Mouse (Mus musculus) spleen, postnatal 36 days (tissue): ENCODE measurements around the gene Dnajc5.

Experiments
- DNase-seq, 2 experiments: peaks; one replicate each; pipeline ENCODE4 v3.0.0; 2022; ENCODE audit warnings: low spot score in 2 of 2, mixed read lengths in 1 of 2

The Dnajc5 gene

DNA sequence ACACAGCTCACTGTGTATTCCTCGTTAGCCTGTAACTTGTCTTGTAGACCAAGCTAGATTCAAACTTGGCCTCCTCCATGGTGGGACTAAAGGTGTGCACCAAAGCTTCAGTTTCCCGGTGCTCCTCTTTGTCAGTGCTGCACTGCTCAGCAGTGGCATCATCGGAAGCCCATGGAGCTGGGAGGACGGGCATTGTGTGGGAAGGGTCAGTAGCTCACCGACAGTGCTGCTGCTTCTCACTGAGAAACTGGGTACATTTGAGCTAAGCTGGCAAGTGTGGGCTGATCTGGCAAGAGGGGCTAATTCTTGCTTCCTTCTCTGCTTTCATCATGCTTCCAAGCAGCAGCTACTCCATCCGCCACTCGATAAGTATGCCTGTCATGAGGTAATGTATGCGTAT lies 9.1 kb upstream of the Dnajc5 start:
- no peak for DNase-seq

DNA sequence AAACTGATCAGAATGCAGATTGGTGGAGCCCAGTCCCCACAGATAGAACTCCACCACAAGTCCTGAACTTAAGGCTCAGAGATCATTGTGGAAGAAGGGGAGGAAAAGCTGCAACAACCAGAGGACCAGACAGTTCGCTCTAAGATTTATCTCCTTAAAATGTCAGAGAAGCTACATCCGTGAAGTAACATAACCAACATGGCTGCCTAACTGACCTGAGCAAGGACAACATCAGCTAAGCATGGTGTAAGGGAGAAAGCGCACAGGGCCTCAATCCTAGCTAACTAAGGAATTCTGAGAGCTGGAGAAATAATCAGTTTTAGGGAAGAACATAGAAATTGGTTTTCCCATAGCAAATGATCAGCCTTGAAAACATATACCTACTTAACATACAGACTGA lies 1.1 kb upstream of the Dnajc5 start:
- no peak for DNase-seq

DNA sequence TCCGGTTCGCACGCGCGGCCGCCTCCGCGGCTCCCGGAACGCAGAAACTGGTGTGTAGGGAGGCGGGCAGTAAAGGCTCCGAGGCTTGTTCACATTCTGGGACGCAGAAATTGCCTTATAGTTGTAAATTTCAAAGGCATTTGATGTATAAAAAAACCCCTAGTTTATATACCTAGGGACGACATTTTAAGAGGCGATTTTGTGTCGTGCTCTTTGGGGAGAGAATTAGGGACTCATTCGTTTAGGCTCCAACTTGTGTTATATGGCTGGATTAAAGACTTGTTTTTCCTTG lies 597 bp downstream of the Dnajc5 start:
- DNase-seq, result no peak

DNA sequence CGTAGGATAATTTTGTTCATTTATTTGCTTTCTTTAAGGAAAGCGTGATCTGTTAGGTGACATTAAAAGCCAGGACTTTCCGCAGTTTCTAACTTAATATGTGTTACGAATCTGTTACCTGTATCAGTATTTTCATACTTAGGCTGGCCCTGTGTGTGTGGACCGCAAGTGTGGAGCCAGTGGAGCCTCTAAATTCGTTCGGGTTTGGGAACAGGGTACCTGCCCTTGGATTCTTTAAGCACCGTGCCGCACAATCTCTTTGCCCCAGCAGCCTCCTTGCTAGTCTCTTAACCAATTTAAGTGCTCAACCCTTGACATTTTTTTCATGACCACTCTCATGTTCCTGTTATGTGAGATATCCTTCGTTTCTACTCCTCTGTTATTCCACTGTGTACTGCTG lies 1.2 kb downstream of the Dnajc5 start:
- DNase-seq, result no peak

DNA sequence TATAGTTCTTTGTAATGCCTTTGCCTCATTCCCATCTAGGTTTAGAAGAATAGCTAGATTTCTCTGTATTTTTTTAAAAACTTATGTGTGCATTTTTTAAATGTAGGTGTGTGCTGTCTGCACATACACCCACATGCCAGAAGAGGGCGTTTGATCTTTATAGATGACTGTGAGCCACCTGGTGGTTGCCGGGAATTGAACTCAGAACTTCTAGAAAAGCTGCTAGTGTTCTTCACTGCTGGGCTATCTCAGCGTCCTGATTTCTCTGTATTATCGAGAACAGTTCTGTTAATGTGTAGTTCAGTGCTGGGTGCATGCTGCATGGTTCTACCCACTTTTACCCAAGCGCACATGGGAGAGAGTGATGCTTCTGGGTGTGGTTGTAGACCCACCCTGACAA lies 2.5 kb downstream of the Dnajc5 start:
- peak; percentile 10 to 42 for DNase-seq

DNA sequence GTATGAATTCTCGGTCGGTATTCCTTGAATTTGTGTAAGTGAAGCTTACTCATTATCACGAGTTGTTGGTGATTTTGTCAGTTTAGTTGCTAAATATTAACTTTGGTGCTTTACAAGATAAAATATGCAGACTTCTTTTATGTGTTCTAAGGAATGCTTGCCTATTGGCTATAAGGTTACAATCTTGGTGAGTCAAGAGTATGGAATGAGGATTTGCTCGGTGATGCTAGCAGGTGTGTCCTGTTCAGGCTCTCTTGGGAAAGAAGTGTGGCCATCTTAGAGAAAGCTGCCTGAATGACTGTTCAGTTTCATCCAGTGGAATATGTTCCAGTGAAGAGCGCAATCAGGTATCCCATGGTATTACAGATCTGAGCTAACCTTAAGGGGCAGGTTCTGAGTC lies 5.2 kb downstream of the Dnajc5 start:
- DNase-seq, result no peak

DNA sequence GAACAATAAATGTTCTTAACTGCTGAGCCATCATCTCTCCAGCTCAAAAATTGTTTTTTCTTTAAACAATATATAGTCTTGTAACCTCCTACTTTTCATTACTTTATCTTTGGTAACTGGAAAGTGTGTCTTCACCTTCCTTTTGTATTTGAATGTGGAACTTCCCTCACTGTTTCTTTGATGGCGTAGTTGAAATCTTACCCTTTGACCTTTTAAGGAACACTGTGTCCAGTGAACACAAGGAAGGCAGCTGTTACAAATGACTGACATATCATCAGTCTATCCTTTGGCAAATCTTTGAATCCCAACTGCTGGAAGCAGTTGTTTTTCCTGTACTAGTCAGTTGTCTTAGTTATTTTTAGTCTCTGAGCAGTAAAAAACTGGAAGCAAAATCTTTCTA lies 8.8 kb downstream of the Dnajc5 start:
- DNase-seq, result no peak

DNA sequence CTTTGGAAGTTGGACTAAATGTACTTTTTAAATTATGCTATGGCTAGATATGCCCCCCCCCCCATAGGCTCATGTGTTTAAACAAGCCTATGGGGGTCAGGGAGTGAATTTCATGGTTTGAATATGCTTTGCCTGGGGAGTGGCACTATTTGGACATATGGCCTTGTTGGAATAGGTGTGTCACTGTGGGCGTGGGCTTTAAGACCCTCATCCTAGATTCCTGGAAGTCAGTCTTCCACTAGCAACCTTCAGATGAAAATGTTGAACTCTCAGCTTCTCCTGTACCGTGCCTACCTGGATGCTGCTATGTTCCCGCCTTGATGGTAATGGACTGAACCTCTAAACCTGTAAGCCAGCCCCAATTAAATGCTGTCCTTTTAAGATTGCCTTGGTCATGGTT lies 12.3 kb downstream of the Dnajc5 start:
- no peak for DNase-seq

DNA sequence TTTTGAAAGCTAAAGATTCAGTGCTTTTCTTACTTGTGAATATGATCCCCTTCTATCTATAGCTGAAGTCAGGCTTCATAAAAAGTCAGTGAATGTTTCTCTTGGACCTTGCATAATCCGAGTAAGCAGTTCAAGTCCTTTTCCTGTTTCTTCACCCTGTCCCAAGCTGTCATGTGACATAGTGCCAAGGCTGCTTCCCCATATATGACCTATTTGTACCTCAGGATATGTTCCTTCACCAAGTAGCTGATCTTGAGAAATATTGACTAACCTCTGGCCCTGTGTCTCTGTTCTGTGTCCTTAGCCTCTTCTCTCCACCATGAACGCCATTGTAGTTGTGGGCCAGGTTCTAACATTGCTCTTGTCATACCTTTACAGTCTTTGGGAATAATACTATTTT lies 16.1 kb downstream of the Dnajc5 start:
- DNase-seq, result no peak

DNA sequence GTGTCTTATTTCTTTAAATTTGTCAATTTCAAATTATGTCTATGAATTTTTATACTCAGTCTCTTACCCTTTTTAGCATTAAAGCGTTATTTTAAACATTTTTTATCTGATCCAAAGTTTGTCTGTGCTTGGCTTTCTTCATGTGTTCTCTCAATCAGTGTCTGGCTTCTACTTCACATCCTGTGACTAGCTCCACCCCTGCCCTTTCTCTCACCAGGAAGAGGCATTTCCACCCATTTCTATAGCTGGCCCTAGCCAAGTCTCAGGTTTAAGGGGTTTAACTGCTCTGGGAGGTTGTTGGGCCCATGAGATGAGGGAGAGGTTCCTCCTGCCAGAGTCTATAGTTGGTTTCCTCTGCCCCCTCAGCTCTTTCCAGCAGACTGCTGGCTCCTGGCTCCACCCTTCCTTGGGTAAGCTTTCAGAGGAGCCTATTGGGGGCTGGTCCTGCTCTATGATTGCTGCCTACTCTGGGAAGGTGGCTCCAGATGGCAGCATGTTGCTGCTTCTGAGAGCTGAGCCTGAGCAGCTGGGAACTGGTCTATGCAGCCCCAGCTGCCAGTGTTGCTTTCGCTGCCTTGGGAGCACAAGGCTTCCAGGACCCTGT lies 17.3 kb downstream of the Dnajc5 start:
- DNase-seq, result no peak

DNA sequence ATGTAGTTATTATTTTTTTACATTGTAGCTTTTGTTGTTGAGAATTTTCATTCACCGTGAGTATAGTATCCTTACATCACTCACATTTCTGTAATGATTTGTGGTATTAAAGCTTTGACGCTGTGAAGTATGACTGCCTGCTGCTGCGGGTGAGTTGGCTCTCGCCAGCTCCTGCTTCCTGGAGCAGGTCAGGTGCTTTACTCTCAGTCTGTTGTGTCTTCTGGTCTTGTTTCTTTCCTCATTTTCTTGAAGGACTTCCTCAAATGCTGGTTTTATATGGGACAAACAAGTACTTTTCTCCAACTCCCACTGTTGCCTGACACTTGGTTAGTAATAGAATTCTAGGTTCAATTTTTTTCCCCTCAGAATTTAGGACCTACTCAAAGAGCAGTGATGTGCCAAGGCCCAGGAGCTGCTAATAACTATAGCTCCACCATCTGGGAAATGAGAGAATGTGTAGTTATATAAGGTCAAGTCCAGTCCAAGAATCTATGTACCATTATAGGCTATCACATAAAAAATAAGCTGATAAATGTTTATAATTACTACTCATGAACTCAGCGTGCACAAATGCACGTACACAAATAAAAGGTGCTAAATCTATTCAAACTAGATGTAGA lies 21.6 kb downstream of the Dnajc5 start:
- DNase-seq, result no peak

DNA sequence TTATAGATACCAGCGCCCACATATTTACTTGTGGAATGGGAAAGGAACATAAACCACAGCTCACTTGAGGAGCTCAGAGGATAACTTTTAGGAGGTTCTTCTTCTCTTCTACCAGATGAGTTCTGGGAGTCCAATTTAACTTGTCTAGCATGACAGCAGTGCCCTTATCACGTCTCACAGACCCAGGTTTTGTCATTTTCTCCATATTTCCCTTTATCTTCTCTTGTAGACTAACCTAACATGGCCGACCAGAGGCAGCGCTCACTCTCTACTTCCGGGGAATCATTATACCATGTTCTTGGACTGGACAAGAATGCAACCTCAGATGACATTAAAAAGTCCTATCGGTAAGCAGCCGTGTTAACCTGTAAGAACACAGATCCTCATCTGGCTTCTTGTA lies 25.9 kb downstream of the Dnajc5 start:
- DNase-seq, result no peak

DNA sequence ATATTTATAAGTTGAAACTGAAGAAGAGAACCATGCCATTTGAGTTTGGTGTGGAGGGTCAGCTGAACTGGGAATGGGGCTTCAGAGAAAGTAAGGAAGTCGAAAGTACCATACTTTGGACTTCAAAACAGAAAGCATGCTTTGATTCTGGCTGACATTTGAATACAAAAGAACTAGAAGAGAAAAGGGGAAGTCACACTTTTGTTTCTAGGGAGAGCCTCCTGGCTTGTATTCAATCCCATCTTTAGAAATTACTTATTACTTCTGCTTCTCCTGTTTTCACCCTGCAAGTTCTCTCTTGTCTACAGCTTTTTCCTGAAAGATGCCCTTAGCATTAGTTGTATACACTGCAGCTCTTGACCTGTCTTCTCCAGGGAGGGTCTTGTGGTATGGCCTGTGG lies 27.9 kb downstream of the Dnajc5 start:
- no peak for DNase-seq

DNA sequence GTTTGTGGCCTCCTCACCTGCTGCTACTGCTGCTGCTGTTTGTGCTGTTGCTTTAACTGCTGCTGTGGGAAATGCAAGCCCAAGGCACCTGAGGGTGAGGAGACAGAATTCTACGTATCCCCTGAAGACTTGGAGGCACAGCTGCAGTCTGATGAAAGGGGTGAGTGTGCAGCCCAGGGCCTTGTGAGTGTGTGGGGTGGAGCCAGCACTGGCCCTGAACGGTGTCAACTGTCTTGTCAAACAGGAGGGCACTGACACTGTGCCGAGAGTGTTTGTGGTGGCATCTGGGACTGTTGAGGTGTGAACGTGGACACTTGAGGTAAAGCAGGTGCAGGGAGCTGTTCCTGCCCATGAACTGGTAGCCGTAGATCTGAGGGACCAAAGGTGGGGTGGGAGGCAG lies 28.4 kb downstream of the Dnajc5 start:
- no peak for DNase-seq

DNA sequence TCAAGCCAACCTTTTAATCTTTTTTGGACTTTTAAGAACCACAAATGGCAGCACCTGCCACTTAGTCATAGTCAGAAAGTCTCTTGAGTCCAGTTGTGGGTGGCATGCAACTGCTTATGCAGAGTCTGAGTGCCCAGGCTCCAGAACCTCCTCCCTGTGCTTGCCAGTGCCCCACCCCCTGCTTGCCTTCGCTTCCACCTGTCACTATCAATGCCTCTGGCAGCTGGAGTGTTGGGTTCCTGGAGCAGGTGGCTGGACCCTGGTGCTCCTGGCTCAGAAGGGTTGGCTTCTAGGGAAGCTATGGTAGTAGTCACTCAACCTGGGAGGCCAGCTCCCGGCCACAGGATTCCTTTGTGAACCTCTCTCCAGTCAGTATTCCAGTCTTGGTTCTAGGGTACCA lies 29.9 kb downstream of the Dnajc5 start:
- no peak for DNase-seq

DNA sequence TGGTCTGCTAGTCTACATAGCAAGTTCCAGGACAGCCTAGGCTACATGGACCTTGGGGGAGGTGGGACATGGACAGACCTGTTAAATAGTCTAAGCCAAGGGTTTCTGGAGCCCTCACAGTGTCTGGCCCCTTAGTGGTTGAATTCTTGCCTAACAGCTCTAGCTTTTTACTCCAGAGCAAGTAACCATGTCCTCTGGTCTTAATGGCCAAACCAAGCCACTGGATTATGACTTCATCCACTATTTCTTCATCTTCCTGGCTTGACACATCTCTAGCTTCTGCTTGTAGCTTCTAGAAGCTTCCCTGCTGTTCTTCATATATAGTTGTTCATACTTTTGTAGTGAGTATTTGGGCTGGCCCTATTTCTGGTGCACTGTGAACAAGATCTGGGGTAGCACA lies 33.5 kb downstream of the Dnajc5 start:
- no peak for DNase-seq

DNA sequence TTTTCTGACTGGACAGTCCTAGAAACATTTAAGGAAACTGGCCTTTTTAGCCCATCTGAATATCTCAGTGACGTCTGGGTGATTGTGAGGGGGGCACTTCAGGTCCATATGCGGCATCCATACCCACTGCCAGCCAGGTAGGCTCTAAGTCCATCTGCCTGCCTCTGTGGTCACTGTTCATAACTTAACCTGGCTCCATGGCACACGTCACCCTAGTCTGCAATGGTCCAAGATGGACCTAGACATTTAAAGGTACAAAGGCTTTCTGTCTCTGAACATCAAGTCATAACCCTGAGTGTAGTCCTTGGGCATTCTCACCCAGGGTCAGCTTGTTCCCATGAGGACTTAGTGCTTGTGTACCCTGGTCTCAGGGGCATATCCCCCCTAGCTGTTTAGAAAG lies 47.1 kb downstream of the Dnajc5 start:
- no peak for DNase-seq

DNA sequence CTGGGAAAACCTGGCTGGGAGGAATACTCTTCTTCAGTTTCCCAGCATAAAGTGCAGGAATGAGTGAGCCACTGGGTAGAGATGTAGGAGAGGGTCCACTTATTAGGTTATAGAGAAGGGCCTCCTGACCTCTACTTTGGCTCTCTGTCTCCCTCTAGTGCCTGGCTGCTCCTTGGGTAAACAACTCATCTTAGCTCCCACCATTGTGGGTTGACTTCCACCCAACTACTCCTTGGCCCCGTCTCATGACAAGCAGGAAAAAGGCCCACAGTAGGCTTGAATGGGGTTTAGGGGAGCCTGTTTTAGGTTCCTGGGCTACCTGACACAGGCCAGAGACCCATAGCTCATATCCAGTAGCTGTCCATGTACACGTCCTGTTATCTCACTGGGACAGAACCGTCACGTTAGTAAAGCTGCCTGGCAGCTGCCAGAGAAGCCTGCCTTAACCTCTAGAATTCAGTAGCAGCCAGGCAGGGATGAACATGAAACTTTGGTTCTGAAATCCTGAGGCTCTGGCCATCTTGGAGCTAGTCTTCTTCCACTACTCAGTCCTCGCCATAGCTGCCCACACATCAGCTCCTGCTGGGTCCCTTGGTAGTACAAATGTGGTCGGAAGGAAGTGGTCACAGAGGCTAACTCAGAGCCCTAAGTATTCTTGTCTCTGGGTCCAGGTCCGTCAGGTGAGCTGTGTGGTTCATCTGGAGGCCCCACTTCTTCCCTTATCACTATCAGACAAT lies 48.2 kb downstream of the Dnajc5 start:
- peak; percentile 40 to 52 for DNase-seq

DNA sequence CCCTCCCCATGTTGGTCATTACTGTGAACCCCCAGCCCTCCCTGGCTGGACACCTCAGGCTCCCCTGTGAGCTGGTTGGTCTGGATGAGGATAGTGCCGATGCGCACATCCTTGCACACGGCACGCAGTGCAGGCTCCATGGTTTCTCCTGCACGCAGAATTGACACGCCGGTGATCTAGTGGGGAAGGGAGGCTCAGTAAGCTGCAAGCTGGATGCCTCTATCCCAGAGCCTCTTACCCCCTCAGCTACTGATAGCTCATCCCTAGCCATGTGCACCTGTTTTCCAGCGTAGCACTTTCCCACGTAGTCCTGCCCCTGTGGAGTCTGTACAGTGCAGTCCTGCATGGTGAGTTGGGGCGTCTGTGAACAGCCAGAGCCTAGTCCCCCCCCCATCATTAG lies 49.6 kb downstream of the Dnajc5 start:
- no peak for DNase-seq

DNA sequence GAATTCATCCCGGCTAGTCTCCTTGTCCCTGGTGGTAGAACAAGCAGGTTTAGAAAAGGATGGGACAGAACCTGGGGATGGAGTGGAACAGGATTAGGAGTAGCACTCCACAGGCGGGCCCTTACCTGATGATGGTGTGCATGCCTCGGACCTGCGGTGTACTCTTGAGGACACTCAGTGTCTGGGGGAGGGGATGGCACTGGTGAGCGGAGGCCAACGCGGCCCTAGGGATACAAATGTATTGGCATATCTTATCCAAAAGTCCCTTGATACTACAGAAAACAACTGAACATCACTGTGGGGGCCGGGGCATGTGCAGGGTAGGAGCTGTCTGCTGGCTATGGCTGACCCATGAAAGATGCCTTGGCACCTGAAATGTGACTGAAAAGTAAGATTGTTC lies 50.1 kb downstream of the Dnajc5 start:
- no peak for DNase-seq

DNA sequence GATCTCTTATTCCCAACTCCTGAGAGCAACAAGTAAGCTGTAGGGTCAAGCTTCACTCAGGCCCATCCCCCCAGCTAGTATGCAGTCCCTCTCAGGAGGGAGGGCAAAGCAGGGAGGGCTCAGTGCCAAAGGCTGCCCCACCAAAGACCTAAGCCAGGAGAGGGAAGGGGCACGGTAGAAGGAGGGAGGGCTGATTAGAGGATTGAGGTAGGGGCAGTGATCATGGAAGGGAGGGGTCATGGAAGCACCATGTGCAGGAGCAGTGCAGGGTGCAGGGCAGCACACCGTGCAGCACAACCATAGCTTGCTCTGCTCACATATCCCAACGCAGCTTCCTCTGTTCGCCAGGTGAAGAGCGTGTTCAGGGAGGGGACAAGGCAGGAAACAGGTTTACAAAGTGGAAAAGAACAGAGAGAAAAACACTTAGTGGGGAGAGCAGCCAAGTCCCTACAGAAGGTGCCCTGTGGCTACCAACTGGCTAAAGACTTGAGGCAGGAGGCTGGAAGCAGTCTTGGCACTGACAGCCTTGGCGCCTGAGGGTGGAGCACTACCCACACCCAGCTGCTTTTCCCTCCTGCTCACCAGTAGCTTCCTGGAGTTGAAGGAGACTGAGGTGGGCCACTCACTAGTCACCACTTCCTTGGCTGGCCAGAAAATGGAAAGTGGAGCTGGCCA lies 50.8 kb downstream of the Dnajc5 start:
- no peak for DNase-seq

DNA sequence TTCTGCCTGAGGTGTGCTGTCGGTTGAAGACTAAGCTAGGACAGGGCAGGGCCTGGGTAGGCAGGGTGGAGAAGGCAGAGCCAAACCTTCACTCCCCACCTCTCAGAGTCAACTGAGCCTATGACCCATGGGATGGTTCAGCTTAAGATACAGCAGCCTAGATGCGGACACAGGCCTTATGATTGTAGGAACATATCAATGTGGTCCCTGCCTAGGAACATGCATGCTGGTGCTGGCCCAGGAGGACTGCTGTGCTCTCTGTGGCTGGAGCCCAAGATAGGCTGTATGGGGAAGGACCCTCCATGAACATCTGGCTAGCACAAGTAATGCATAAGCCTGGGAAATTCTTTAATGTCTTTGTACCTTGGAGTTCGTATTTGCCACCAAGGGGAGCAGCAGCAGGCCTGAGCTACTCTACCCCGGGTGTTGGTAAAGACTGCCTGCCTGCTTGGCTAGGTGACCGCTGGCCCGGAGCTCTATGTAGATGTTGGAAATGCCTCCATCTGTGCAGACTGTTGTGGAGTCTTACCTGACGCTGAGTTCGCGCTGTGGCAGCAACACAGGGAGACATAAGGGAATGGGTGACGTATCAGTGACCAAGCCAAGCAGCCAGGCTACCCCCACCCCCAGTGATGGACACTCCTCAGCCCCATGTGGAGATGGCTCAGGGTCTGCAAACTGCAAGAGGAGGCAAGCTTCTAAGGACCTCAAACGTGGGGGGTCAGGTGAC lies 51.8 kb downstream of the Dnajc5 start:
- no peak for DNase-seq
